ENCODE assay signal across 8 mouse cellular contexts in genomic region chr11:120189459-120190312, GRCm38 (mm10). TPM values are rescaled to one million over a fixed set of nuclear protein-coding genes. Genes with fewer than 3 reads are reported as not detected.
A peak's percentile ranks its signal among the peaks of the same experiment; 100 is the strongest.
DNase-seq lines count a peak whose midpoint lies in the region; ATAC-seq and TF ChIP-seq lines count a peak whose summit lies in the region.

No protein-coding gene starts in this region.

- H3K4me3 ChIP-seq in layer of hippocampus, adult 2 months = peak overlapping the region; percentile 88
- H3K4me3 ChIP-seq in lung, adult 2 months (replicated peaks; ENCODE audit: extremely low read depth, low read depth, low read length) = peak overlapping the region; percentile 80
- peak overlapping the region; percentile 61 for H3K4me3 ChIP-seq in neural tube, embryonic 15.5 days (replicated peaks)

- TF ChIP-seq POLR2A in lung, adult 2 months (IDR thresholded peaks at IDR 0.05; ENCODE audit: borderline replicate concordance, extremely low read depth, low read depth, low read length) = peak; percentile 89; the same call in 1 of the 2 replicates

- H3K27me3 ChIP-seq in neural tube, embryonic 15.5 days (replicated peaks) = no peaks in the 10 kb centered on the region

- H3K4me1 ChIP-seq in lung, adult 2 months (ENCODE audit: control insufficient read depth, insufficient read depth, low read length) = peaks cover 2% of the 10 kb centered on the region; the same call in 1 of the 2 replicates
- peaks cover 45% of the 10 kb centered on the region for H3K4me1 ChIP-seq in neural tube, embryonic 15.5 days

- H3K27ac ChIP-seq in layer of hippocampus, adult 2 months = peak overlapping the region; percentile 89
- peak overlapping the region; percentile 93 for H3K27ac ChIP-seq in neural tube, embryonic 15.5 days (replicated peaks)

- peak; percentile 99 for DNase-seq in Muller cell, postnatal 12 days (ENCODE audit: inconsistent ontology term)
- DNase-seq in cerebellum, adult 9-10 months = peak; percentile 99
- peak; percentile 96 for DNase-seq in forelimb bud, embryonic 11.5 days (ENCODE audit: low read depth, low spot score)
- DNase-seq in heart, postnatal 4 days = peak; percentile 99
- DNase-seq in layer of hippocampus, adult 2 months (ENCODE audit: low spot score in 2 of 2) = peak; percentile 99
- DNase-seq in lung, adult 2 months = peak; percentile 95
- DNase-seq in testis, postnatal 10 days (ENCODE audit: low spot score) = peak; percentile 99

- peak overlapping the region; percentile 79 for H3K9ac ChIP-seq in neural tube, embryonic 15.5 days (replicated peaks)

- H3K36me3 ChIP-seq in neural tube, embryonic 15.5 days = no peaks in the 10 kb centered on the region

- peak; percentile 94 for ATAC-seq in neural tube, embryonic 15.5 days (ENCODE audit: low FRiP score)

- H3K4me2 ChIP-seq in neural tube, embryonic 15.5 days = peak overlapping the region; percentile 83

- WGBS in lung, adult 2 months = under 1% methylated on average over 63 of the region's 68 CpGs
- 0% methylated on average over 64 of the region's 68 CpGs for WGBS in neural tube, embryonic 15.5 days

- no peaks in the 10 kb centered on the region for H3K9me3 ChIP-seq in neural tube, embryonic 15.5 days (replicated peaks)

- no peak for TF ChIP-seq CTCF in layer of hippocampus, adult 2 months (conservative IDR thresholded peaks at IDR 0.05)
- TF ChIP-seq CTCF in lung, adult 2 months (IDR thresholded peaks at IDR 0.05; ENCODE audit: insufficient read depth, low read length) = no peak

RNA-seq across cellular contexts. Expression of gene Slc38a10, which starts 38.5 kb away (rescaled TPM):
- total RNA-seq in heart, postnatal 4 days (2021) = 100 to 1,000 TPM; 115 to 116 TPM
- 10 to 100 TPM; 86.1 to 86.5 TPM for total RNA-seq in layer of hippocampus, adult 2 months (2021)
- 132 and 170 TPM in 2 replicates for polyA plus RNA-seq in lung, adult 2 months (2012; rRNA removed)
- polyA plus RNA-seq in neural tube, embryonic 15.5 days (2015; fragmentation: Nextera tagmentation; extraction: Ambion mirVana) = 107 and 112 TPM in 2 replicates

RNA-seq across cellular contexts. Expression of gene Bahcc1, which starts 43.1 kb away (rescaled TPM):
- total RNA-seq in heart, postnatal 4 days (2021) = 10 to 100 TPM; 14.1 to 16.5 TPM
- total RNA-seq in layer of hippocampus, adult 2 months (2021) = 10 to 100 TPM; 19.9 to 20.7 TPM
- 10.8 and 12.4 TPM in 2 replicates for polyA plus RNA-seq in lung, adult 2 months (2012; rRNA removed)
- polyA plus RNA-seq in neural tube, embryonic 15.5 days (2015; fragmentation: Nextera tagmentation; extraction: Ambion mirVana) = 8.7 and 10.4 TPM in 2 replicates

Comparison
In these comparisons a context has a peak if more than half of its experiments do, and no peak if none do; other contexts are left out.
1. Peak in every context shown above with its lines: DNase-seq, ATAC-seq, H3K4me3 ChIP-seq and H3K27ac ChIP-seq.